Mouse (Mus musculus): ENCODE data around the gene Trim71. TPM values are rescaled to one million over a fixed set of nuclear protein-coding genes. Genes with fewer than 3 reads are reported as not detected.
"Not testable (repeated sequence)": the region's sequence is repeated elsewhere in the genome, so short reads cannot be mapped to it uniquely, and the experiment has no call there.

The Trim71 gene
- polyA plus RNA-seq, 1 experiment from 2014 or later: 4.1 TPM

- no peak for ATAC-seq
- no peaks in the 10 kb centered on the region for H3K36me3 ChIP-seq
- H3K4me1 ChIP-seq (replicated peaks): peaks cover 11% of the 10 kb centered on the region
- no peak overlapping the region for H3K4me3 ChIP-seq (replicated peaks)
- no peaks in the 10 kb centered on the region for H3K27me3 ChIP-seq (replicated peaks)
- no peak overlapping the region for H3K9ac ChIP-seq
- no peak overlapping the region for H3K27ac ChIP-seq
- no peak overlapping the region for H3K4me2 ChIP-seq (replicated peaks)
- H3K9me3 ChIP-seq: no peaks in the 10 kb centered on the region
- 82% methylated on average over 9 of the region's 9 CpGs for WGBS
Observed at GRCm38 (mm10) chr9:114534747-114535517, 29.2 kb downstream of the Trim71 start.

DNA sequence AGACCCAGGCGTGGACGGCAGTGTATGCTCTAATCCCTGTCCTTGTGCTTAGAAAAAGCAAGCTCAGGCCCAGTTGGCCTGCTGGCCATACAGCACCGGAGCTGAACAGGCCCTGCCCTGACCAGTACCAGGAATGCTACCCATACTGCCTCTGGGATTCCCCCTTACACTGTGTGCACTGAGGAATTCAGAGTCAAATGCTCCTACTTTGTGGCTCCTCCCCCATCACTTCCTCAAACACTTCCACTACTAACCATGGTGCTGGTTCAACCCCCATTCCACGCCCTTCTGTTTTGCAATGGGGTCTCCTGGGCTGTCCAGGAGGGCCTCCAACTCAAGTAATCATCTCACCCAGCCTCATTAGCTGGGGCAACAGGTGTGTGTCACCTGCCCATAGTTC is 30.3 kb downstream of the Trim71 start:
- Histone ChIP-seq H3K4me3 (replicated peaks) (no peak overlapping the region), H3K4me2 (replicated peaks) (no peak overlapping the region), H3K9me3 (no peaks in the 10 kb centered on the region), H3K27ac (no peak overlapping the region), H3K36me3 (no peaks in the 10 kb centered on the region), H3K9ac (no peak overlapping the region), H3K4me1 (replicated peaks) (peaks cover 11% of the 10 kb centered on the region), H3K27me3 (replicated peaks) (no peaks in the 10 kb centered on the region)
- 78% methylated on average over 4 of the region's 4 CpGs for WGBS
- ATAC-seq: 0 out of 2 replicates have a peak, but pooled peaks have one; percentile 24

DNA sequence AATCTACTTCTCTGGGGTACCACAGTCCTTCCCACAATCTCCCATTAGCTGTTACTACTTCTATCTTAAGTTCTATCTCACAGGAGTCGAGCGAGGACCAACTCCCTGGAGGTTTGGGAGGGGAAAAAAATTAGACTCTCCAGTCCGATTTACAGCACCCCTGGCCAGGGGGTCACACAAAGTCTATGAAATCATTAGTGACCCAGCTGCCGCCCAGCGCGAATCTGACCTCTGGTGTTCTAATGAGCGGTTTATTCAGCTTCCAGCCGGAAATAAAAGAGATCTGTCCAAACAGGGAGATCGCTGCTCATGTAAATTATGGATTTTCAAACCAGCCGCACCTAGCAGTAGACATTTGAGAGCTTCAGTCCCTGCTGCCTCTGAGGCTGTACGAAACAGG is 32.9 kb downstream of the Trim71 start:
- H3K9ac ChIP-seq: no peak overlapping the region

GRCm38 (mm10) chr9:114528680-114529048 is 35.5 kb downstream of the Trim71 start:
- no peak overlapping the region for H3K4me2 ChIP-seq (replicated peaks)
- no peak for ATAC-seq
- WGBS: 46% methylated on average over 9 of the region's 9 CpGs
- no peaks in the 10 kb centered on the region for H3K27me3 ChIP-seq (replicated peaks)
- H3K9me3 ChIP-seq: no peaks in the 10 kb centered on the region
- H3K9ac ChIP-seq: no peak overlapping the region
- 0 out of 2 replicates have a peak overlapping the region, but pooled peaks have one; percentile 3 for H3K27ac ChIP-seq
- no peaks in the 10 kb centered on the region for H3K36me3 ChIP-seq
- H3K4me1 ChIP-seq (replicated peaks): peaks cover 24% of the 10 kb centered on the region
- H3K4me3 ChIP-seq (replicated peaks): no peak overlapping the region

More for the DNA sequence above, 32.9 kb downstream of the Trim71 start:
- Histone ChIP-seq H3K27me3 (replicated peaks) (no peaks in the 10 kb centered on the region), H3K36me3 (no peaks in the 10 kb centered on the region), H3K27ac (no peak overlapping the region), H3K4me3 (replicated peaks) (no peak overlapping the region), H3K9me3 (no peaks in the 10 kb centered on the region), H3K4me2 (replicated peaks) (no peak overlapping the region), H3K4me1 (replicated peaks) (peaks cover 17% of the 10 kb centered on the region)
- WGBS: 23% methylated on average over 11 of the region's 11 CpGs
- ATAC-seq: no peak

GRCm38 (mm10) chr9:114527992-114528679 is 36.0 kb downstream of the Trim71 start:
- no peaks in the 10 kb centered on the region for H3K27me3 ChIP-seq (replicated peaks)
- WGBS: 27% methylated on average over 17 of the region's 17 CpGs
- H3K4me3 ChIP-seq (replicated peaks): no peak overlapping the region
- H3K4me1 ChIP-seq (replicated peaks): peaks cover 24% of the 10 kb centered on the region
- H3K4me2 ChIP-seq (replicated peaks): peak overlapping the region; percentile 40
- 0 out of 2 replicates have a peak overlapping the region, but pooled peaks have one; percentile 3 for H3K27ac ChIP-seq
- peak; percentile 34 for ATAC-seq
- no peak overlapping the region for H3K9ac ChIP-seq
- H3K36me3 ChIP-seq: no peaks in the 10 kb centered on the region
- H3K9me3 ChIP-seq: no peaks in the 10 kb centered on the region

DNA sequence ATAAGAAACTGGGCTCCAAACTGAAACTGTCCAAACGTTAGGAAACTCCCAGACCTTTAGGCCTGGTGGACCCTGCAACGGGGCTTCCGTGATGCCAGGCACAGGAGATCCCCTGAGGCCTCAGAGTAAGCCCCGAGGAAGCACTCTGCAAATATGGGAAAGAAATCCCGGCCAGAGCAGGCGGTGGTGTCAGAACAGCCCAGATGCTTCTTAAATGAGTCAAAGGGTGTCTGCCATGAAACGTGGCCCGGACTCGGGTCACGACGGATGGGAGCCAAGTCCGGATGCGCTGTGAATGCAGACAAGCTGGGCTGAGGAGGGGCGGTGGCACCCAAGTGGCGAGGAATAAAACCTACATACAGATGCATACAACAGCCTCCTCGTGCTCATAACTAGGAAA is 37.1 kb downstream of the Trim71 start:
- 7% methylated on average over 16 of the region's 16 CpGs for WGBS
- Histone ChIP-seq H3K9ac (no peak overlapping the region), H3K4me1 (replicated peaks) (peaks cover 24% of the 10 kb centered on the region), H3K4me3 (replicated peaks) (peak overlapping the region; percentile 20), H3K4me2 (replicated peaks) (peak overlapping the region; percentile 56), H3K36me3 (no peaks in the 10 kb centered on the region), H3K27me3 (replicated peaks) (no peaks in the 10 kb centered on the region), H3K27ac (peak overlapping the region; percentile 62), H3K9me3 (no peaks in the 10 kb centered on the region)
- ATAC-seq: peak; percentile 50

GRCm38 (mm10) chr9:114526581-114526980 is 37.6 kb downstream of the Trim71 start:
- no peaks in the 10 kb centered on the region for H3K36me3 ChIP-seq
- H3K4me1 ChIP-seq (replicated peaks): peaks cover 24% of the 10 kb centered on the region
- peak overlapping the region; percentile 56 for H3K4me2 ChIP-seq (replicated peaks)
- peak overlapping the region; percentile 62 for H3K27ac ChIP-seq
- H3K4me3 ChIP-seq (replicated peaks): peak overlapping the region; percentile 20; the same call in 1 of the 2 replicates
- whole genome bisulfite sequencing: 16% methylated on average over 8 of the region's 8 CpGs
- no peak overlapping the region for H3K9ac ChIP-seq
- peak; percentile 33 for ATAC-seq
- H3K9me3 ChIP-seq: no peaks in the 10 kb centered on the region
- no peaks in the 10 kb centered on the region for H3K27me3 ChIP-seq (replicated peaks)

- WGBS: 32% methylated on average over 8 of the region's 8 CpGs
- Histone ChIP-seq H3K36me3 (no peaks in the 10 kb centered on the region), H3K4me2 (replicated peaks) (peak overlapping the region; percentile 14; the same call in 1 of the 2 replicates), H3K27ac (peak overlapping the region; percentile 23; the same call in 1 of the 2 replicates), H3K4me1 (replicated peaks) (peaks cover 24% of the 10 kb centered on the region), H3K27me3 (replicated peaks) (no peaks in the 10 kb centered on the region), H3K4me3 (replicated peaks) (no peak overlapping the region), H3K9ac (no peak overlapping the region), H3K9me3 (no peaks in the 10 kb centered on the region)
- ATAC-seq: no peak
Observed at GRCm38 (mm10) chr9:114525891-114526290, 38.3 kb downstream of the Trim71 start.

GRCm38 (mm10) chr9:114525073-114525633 is 39.0 kb downstream of the Trim71 start:
- H3K4me1 ChIP-seq (replicated peaks): peaks cover 24% of the 10 kb centered on the region
- H3K36me3 ChIP-seq: no peaks in the 10 kb centered on the region
- no peak for ATAC-seq
- 91% methylated on average over 13 of the region's 15 CpGs for WGBS
- no peak overlapping the region for H3K4me3 ChIP-seq (replicated peaks)
- no peak overlapping the region for H3K27ac ChIP-seq
- H3K4me2 ChIP-seq (replicated peaks): no peak overlapping the region
- no peaks in the 10 kb centered on the region for H3K27me3 ChIP-seq (replicated peaks)
- H3K9ac ChIP-seq: no peak overlapping the region
- no peaks in the 10 kb centered on the region for H3K9me3 ChIP-seq

GRCm38 (mm10) chr9:114522501-114522900 is 41.7 kb downstream of the Trim71 start:
- H3K9ac ChIP-seq: no peak overlapping the region
- H3K4me1 ChIP-seq (replicated peaks): peaks cover 28% of the 10 kb centered on the region
- no peak overlapping the region for H3K27ac ChIP-seq
- no peak overlapping the region for H3K4me2 ChIP-seq (replicated peaks)
- 80% methylated on average over 9 of the region's 9 CpGs for WGBS
- no peak overlapping the region for H3K4me3 ChIP-seq (replicated peaks)
- no peak for ATAC-seq
- H3K27me3 ChIP-seq (replicated peaks): no peaks in the 10 kb centered on the region
- H3K36me3 ChIP-seq: no peaks in the 10 kb centered on the region
- H3K9me3 ChIP-seq: no peaks in the 10 kb centered on the region

DNA sequence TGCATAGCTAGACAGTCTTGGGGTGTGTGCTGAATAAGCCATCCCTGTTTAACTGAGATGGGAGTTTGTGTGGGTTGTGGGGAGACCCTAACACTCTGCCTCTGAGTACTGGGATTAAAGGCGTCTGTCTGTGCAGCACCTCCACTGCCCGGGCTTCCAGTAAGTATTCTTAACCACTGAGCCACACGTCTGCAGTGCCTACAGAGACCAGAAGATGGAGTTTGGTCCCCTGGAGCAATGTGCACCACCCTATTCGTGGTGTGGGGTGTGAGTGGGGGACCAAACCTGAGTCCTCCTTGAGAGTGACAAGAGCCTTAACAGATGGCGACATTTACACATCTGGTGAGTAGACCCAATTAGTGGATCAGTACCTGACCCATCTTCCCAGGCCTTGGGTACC is 42.1 kb downstream of the Trim71 start:
- 54% methylated on average over 5 of the region's 5 CpGs for WGBS
- H3K9ac ChIP-seq: no peak overlapping the region
- no peaks in the 10 kb centered on the region for H3K27me3 ChIP-seq (replicated peaks)
- no peak overlapping the region for H3K4me2 ChIP-seq (replicated peaks)
- H3K27ac ChIP-seq: no peak overlapping the region
- H3K36me3 ChIP-seq: no peaks in the 10 kb centered on the region
- no peak overlapping the region for H3K4me3 ChIP-seq (replicated peaks)
- H3K4me1 ChIP-seq (replicated peaks): peaks cover 30% of the 10 kb centered on the region
- ATAC-seq: no peak
- H3K9me3 ChIP-seq: no peaks in the 10 kb centered on the region

- H3K4me3 ChIP-seq (replicated peaks); H3K36me3 ChIP-seq; H3K4me2 ChIP-seq (replicated peaks); H3K9me3 ChIP-seq; H3K9ac ChIP-seq; H3K27me3 ChIP-seq (replicated peaks); ATAC-seq; H3K27ac ChIP-seq: not testable (repeated sequence)
- 61% methylated on average over 4 of the region's 4 CpGs for WGBS
- peaks cover 18% of the 10 kb centered on the region for H3K4me1 ChIP-seq (replicated peaks)
Observed at GRCm38 (mm10) chr9:114520529-114520928, 43.6 kb downstream of the Trim71 start.

Measured in intestine, embryonic 15.5 days (tissue).